In genomic region chr10:61146119-61146806, GRCm38 (mm10) we compare ENCODE assay signal across 8 mouse cellular contexts. TPM values are rescaled to one million over a fixed set of nuclear protein-coding genes. Genes with fewer than 3 reads are reported as not detected.
DNase-seq lines count a peak whose midpoint lies in the region; ATAC-seq and TF ChIP-seq lines count a peak whose summit lies in the region.

No protein-coding gene starts in this region.

- DNase-seq in c-Kit-positive CD71-negative TER-119-negative erythroid progenitor cells, embryonic 14.5 days (ENCODE audit: low read depth) = peak; percentile 54
- peak; percentile 79 for DNase-seq in forebrain, embryonic 14.5 days (ENCODE audit: low spot score)
- DNase-seq in heart, postnatal 25 days (ENCODE audit: low spot score) = peak; percentile 17
- peak; percentile 9 to 21 for DNase-seq in layer of hippocampus, adult 2 months (ENCODE audit: low spot score in 2 of 2)
- peak; percentile 75 for DNase-seq in lung, postnatal 0 days (ENCODE audit: low spot score)
- DNase-seq in ovary, postnatal 10 days (ENCODE audit: low spot score) = peak; percentile 31
- peak; percentile 62 for DNase-seq in thymus, postnatal 0 days (ENCODE audit: low spot score)

- no peaks in the 10 kb centered on the region for H3K9me3 ChIP-seq in ES-Bruce4 (replicated peaks; ENCODE audit: control insufficient read depth, insufficient read depth, low read length, poor library complexity, severe bottlenecking)
- no peaks in the 10 kb centered on the region for H3K9me3 ChIP-seq in forebrain, embryonic 14.5 days (replicated peaks; ENCODE audit: control insufficient read depth, low read length)
- no peaks in the 10 kb centered on the region for H3K9me3 ChIP-seq in lung, postnatal 0 days (ENCODE audit: low read length)

- no peak for TF ChIP-seq POLR2A in ES-Bruce4 (IDR thresholded peaks at IDR 0.05; ENCODE audit: insufficient read depth, low read length)

- peak overlapping the region; percentile 88 for H3K9ac ChIP-seq in ES-Bruce4 (ENCODE audit: low read depth, poor library complexity, severe bottlenecking)
- peak overlapping the region; percentile 89 for H3K9ac ChIP-seq in forebrain, embryonic 14.5 days (ENCODE audit: low read length)
- peak overlapping the region; percentile 82 for H3K9ac ChIP-seq in lung, postnatal 0 days (replicated peaks; ENCODE audit: low read depth)

- intact Hi-C loops in heart, postnatal 25 days (cut with DNase I) = no loop called here

- H3K4me3 ChIP-seq in ES-Bruce4 (ENCODE audit: low read depth, low read length) = peak overlapping the region; percentile 95
- H3K4me3 ChIP-seq in forebrain, embryonic 14.5 days (ENCODE audit: low read depth, low read length) = peak overlapping the region; percentile 60
- peak overlapping the region; percentile 87 for H3K4me3 ChIP-seq in layer of hippocampus, adult 2 months
- peak overlapping the region; percentile 78 for H3K4me3 ChIP-seq in lung, postnatal 0 days (ENCODE audit: low read depth, low read length)

- TF ChIP-seq EP300 in ES-Bruce4 (IDR thresholded peaks at IDR 0.05; ENCODE audit: insufficient read depth, low read depth, low read length) = no peak
- TF ChIP-seq EP300 in lung, postnatal 0 days (IDR thresholded peaks at IDR 0.05) = no peak

- no peaks in the 10 kb centered on the region for H3K4me1 ChIP-seq in ES-Bruce4 (ENCODE audit: control insufficient read depth, insufficient read depth, low read length)
- peaks cover 7% of the 10 kb centered on the region; the same call in 1 of the 2 replicates for H3K4me1 ChIP-seq in forebrain, embryonic 14.5 days (ENCODE audit: control insufficient read depth, insufficient read depth, low read length)
- peaks cover 6% of the 10 kb centered on the region; the same call in 1 of the 2 replicates for H3K4me1 ChIP-seq in lung, postnatal 0 days (ENCODE audit: insufficient read depth, low read depth, low read length)

- TF ChIP-seq CTCF in ES-Bruce4 (IDR thresholded peaks at IDR 0.05; ENCODE audit: low read depth, low read length) = no peak
- TF ChIP-seq CTCF in layer of hippocampus, adult 2 months (conservative IDR thresholded peaks at IDR 0.05) = no peak
- no peak for TF ChIP-seq CTCF in lung, postnatal 0 days (IDR thresholded peaks at IDR 0.05)

- no peaks in the 10 kb centered on the region for H3K27me3 ChIP-seq in ES-Bruce4 (ENCODE audit: control insufficient read depth, insufficient read depth, low read length, poor library complexity, severe bottlenecking)
- no peaks in the 10 kb centered on the region for H3K27me3 ChIP-seq in forebrain, embryonic 14.5 days (replicated peaks; ENCODE audit: control insufficient read depth, insufficient read depth, low read length)
- H3K27me3 ChIP-seq in lung, postnatal 0 days (replicated peaks; ENCODE audit: insufficient read depth, low read length) = no peaks in the 10 kb centered on the region

- peaks cover 8% of the 10 kb centered on the region for H3K36me3 ChIP-seq in ES-Bruce4 (ENCODE audit: control insufficient read depth, insufficient read depth, low read length, poor library complexity, severe bottlenecking)
- H3K36me3 ChIP-seq in forebrain, embryonic 14.5 days (ENCODE audit: control insufficient read depth, insufficient read depth, low read length) = 0 out of 2 replicates have a peak, but pooled peaks cover 3% of the 10 kb centered on the region
- H3K36me3 ChIP-seq in lung, postnatal 0 days (ENCODE audit: insufficient read depth, low read length) = no peaks in the 10 kb centered on the region

- peak; percentile 55 for ATAC-seq in forebrain, embryonic 14.5 days
- ATAC-seq in lung, postnatal 0 days = peak; percentile 12

- WGBS in forebrain, embryonic 14.5 days = under 1% methylated on average over 52 of the region's 53 CpGs
- under 1% methylated on average over 49 of the region's 53 CpGs for WGBS in lung, postnatal 0 days

- H3K27ac ChIP-seq in ES-Bruce4 (ENCODE audit: insufficient read depth, low read length) = peak overlapping the region; percentile 72
- peak overlapping the region; percentile 96 for H3K27ac ChIP-seq in forebrain, embryonic 14.5 days (ENCODE audit: low read depth, low read length)
- H3K27ac ChIP-seq in layer of hippocampus, adult 2 months = peak overlapping the region; percentile 96
- H3K27ac ChIP-seq in lung, postnatal 0 days (ENCODE audit: low read length) = peak overlapping the region; percentile 92

- peak overlapping the region; percentile 87 for H3K4me2 ChIP-seq in forebrain, embryonic 14.5 days (ENCODE audit: low read length)
- peak overlapping the region; percentile 99 for H3K4me2 ChIP-seq in lung, postnatal 0 days (replicated peaks; ENCODE audit: low read depth, low read length)

RNA-seq across cellular contexts. Expression of gene Sgpl1, which starts 1.2 kb away (rescaled TPM):
- polyA plus RNA-seq in ES-Bruce4 (2011; ENCODE audit: insufficient read depth, insufficient read length, low read depth, missing spikeins) = 67.6 and 73.7 TPM in 2 replicates
- polyA plus RNA-seq in forebrain, embryonic 14.5 days (2014; fragmentation: Nextera tagmentation; extraction: Ambion mirVana) = 65.7 and 66.8 TPM in 2 replicates
- total RNA-seq in heart, postnatal 25 days (2021) = 10 to 100 TPM; 14.8 to 15.1 TPM
- total RNA-seq in layer of hippocampus, adult 2 months (2021) = 10 to 100 TPM; 25.5 to 25.8 TPM
- polyA plus RNA-seq in lung, postnatal 0 days (2015; fragmentation: Nextera tagmentation; extraction: Ambion mirVana) = 33.7 and 36.3 TPM in 2 replicates
- polyA plus RNA-seq in thymus, postnatal 0 days (2015; fragmentation: Nextera tagmentation; extraction: Ambion mirVana) = 95.2 and 111 TPM in 2 replicates

RNA-seq across cellular contexts. Expression of gene Tbata, which starts 25.5 kb away (rescaled TPM):
- polyA plus RNA-seq in ES-Bruce4 (2011; ENCODE audit: insufficient read depth, insufficient read length, low read depth, missing spikeins) = not detected in 2 replicates
- 1.4 and 2.5 TPM in 2 replicates for polyA plus RNA-seq in forebrain, embryonic 14.5 days (2014; fragmentation: Nextera tagmentation; extraction: Ambion mirVana)
- total RNA-seq in heart, postnatal 25 days (2021) = not detected
- total RNA-seq in layer of hippocampus, adult 2 months (2021) = 10 to 100 TPM in 1 of 2 experiments, 1 to 10 TPM in 1; 8.5 to 10.6 TPM
- polyA plus RNA-seq in lung, postnatal 0 days (2015; fragmentation: Nextera tagmentation; extraction: Ambion mirVana) = 2.1 and 2.5 TPM in 2 replicates
- polyA plus RNA-seq in thymus, postnatal 0 days (2015; fragmentation: Nextera tagmentation; extraction: Ambion mirVana) = 680 and 1,001 TPM in 2 replicates

RNA-seq across cellular contexts. Expression of gene Pcbd1, which starts 57.1 kb away (rescaled TPM):
- 11.9 and 15.0 TPM in 2 replicates for polyA plus RNA-seq in ES-Bruce4 (2011; ENCODE audit: insufficient read depth, insufficient read length, low read depth, missing spikeins)
- polyA plus RNA-seq in forebrain, embryonic 14.5 days (2014; fragmentation: Nextera tagmentation; extraction: Ambion mirVana) = 22.2 and 25.5 TPM in 2 replicates
- 1 to 10 TPM in 1 of 2 experiments, under 1 TPM in 1; 0.78 to 1.4 TPM for total RNA-seq in heart, postnatal 25 days (2021)
- total RNA-seq in layer of hippocampus, adult 2 months (2021) = 10 to 100 TPM; 11.2 to 11.7 TPM
- polyA plus RNA-seq in lung, postnatal 0 days (2015; fragmentation: Nextera tagmentation; extraction: Ambion mirVana) = 31.7 and 32.3 TPM in 2 replicates
- 2.7 and 2.9 TPM in 2 replicates for polyA plus RNA-seq in thymus, postnatal 0 days (2015; fragmentation: Nextera tagmentation; extraction: Ambion mirVana)

Comparison
In these comparisons a context has a peak if more than half of its experiments do, and no peak if none do; other contexts are left out.
1. Peak in every context shown above with its lines: DNase-seq, ATAC-seq, H3K4me3 ChIP-seq and H3K27ac ChIP-seq.
2. DNase-seq: peak in every context shown above with its lines; median percentile 79 in forebrain, embryonic 14.5 days; 75 in lung, postnatal 0 days; 62 in thymus, postnatal 0 days; 54 in c-Kit-positive CD71-negative TER-119-negative erythroid progenitor cells, embryonic 14.5 days; 31 in ovary, postnatal 10 days; 17 in heart, postnatal 25 days; 15 in layer of hippocampus, adult 2 months.
3. RNA of gene Tbata, which starts 25.5 kb away (polyA plus RNA-seq): 680 to 1,001 TPM in thymus, postnatal 0 days; 1.4 to 2.5 TPM in forebrain, embryonic 14.5 days, 2.1 to 2.5 TPM in lung, postnatal 0 days and not detected in ES-Bruce4; every median in the first group is over 100 times any median in the second.